Mouse (Mus musculus) heart, postnatal 0 days (tissue): ENCODE results near the gene Atg16l2.

ENCODE experiments used
- CTCF ChIP-seq: IDR thresholded peaks from 2 replicates; pipeline ENCODE4 v1.5.1; 2016; ENCODE audit warnings: antibody characterized with exemption, control low read depth, low read depth
- EP300 ChIP-seq: IDR thresholded peaks from 2 replicates; pipeline ENCODE4 v1.6.1; 2016; ENCODE audit warnings: antibody characterized with exemption, low read depth

GRCm38 (mm10) chr7:101301881-101302456 is at the start of gene Atg16l2:
- TF ChIP-seq EP300 (peak; percentile 86; the same call in 1 of the 2 replicates), CTCF (peak; percentile 47)
